Mouse (Mus musculus) left cerebral cortex, postnatal 10 days (tissue): ENCODE measurements at regions not wholly inside any gene's neighbourhood (a gene's known extent, or its start where the extent isn't known, plus 50 kb on each side); places are given as distances from the start of the nearest gene placed in this dataset.

Source experiments
- DNase-seq, 2 experiments: peaks; one replicate each; pipeline ENCODE4 v3.0.0; 2021 to 2022; ENCODE audit warnings: low spot score in 2 of 2, mixed read lengths in 1 of 2; ENCODE audit errors: extremely low spot score in 1 of 2
- intact Hi-C: fragments of 180-260 bp; cut with DNase I; formaldehyde crosslinking; loops from one replicate; pipeline ENCODE4 v1.15.1; 2025

GRCm38 (mm10) chr13:105377038-105377437 lies 66.4 kb upstream of the Htr1a start:
- intact Hi-C loops: loop anchor here (2.0 to 5.0 kb wide), 3 partner anchors 110 to 560 kb away; partner anchors contain the start of gene Cwc27

GRCm38 (mm10) chr13:105378587-105378986 lies 64.9 kb upstream of the Htr1a start:
- intact Hi-C loops: loop anchor here (5.0 kb wide), 2 partner anchors 111 to 426 kb away; no protein-coding TSS in a partner anchor
- no peak for DNase-seq

More at GRCm38 (mm10) chr13:105377038-105377437, 66.4 kb upstream of the Htr1a start:
- peak; percentile 45 to 69 for DNase-seq

- intact Hi-C loops: no loop called here
- DNase-seq: no peak
Measured at GRCm38 (mm10) chr13:105387016-105387772, 56.2 kb upstream of the Htr1a start.
